Mouse (Mus musculus): ENCODE data around the gene Hoxa11.

Gene Hoxa11

DNA sequence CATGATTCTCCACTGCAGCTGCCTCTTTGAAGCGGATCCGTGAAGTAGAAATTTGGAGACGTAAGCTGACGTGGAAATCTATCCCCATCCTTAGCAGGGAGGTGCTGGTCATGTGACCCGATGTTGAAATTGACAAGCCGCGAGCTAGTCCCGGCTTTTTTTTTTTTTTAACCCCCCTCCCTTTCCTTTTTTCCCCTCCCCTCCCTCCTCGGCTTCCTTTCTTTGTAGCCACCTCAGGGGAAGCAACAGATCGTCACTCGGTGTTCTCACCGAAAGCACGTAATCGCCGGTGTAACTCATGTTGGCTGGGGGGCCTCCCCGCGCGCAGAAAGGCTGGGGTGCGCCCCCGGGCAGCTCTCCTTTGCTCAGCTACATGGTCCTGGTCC is at the start of gene Hoxa11:
Hoxa11 (minus strand) TSS at position 54 of the 386 bp plus-strand sequence.
- in situ Hi-C loops (cut with MboI, MseI), result loop anchor here (10.0 kb wide), 1 partner anchor 1071 kb away; no protein-coding TSS in a partner anchor

DNA sequence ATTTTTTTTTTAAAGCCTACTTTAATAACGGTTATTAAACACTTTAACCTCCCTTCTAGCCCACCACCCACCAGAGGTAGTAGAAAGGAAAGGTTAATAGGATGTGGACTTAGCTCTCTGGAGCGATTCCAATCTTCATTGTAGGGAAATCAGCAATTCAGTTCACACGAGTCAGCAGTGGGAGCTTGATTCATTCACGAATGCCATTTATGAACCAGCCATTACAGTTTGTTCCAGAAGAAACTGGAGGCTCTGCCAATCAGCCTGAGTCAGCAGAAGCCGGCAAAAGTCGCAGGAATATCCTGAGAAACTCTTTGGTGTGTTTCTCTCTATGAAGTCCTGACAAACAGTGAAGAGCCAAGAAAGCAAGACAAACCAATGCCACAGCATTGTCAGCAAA is 49.0 kb upstream of the Hoxa11 start:
- in situ Hi-C loops (cut with MboI, MseI), result no loop called here

DNA sequence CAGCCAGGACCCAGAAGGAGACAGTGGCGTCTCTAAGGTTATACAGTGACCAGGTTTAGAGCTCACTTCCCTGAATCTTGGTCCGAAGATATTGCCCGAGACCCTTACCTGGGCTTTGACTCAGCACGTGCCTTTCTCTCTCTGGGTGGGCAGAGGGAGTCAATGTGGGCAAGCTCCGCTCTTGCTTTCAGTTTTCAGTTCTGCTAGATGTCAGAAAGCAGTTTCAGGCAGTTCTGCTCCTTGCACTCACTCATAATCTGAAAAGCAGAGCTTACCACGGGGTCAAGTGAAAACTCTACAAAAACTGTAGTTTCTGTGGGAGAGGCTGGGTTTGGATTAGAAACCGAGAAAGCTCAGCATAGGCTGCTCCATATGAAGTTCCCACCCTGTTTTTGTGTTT is 46.7 kb upstream of the Hoxa11 start:
- in situ Hi-C loops (cut with MboI, MseI), result no loop called here

- in situ Hi-C loops (cut with MboI, MseI), result no loop called here
Observed at GRCm38 (mm10) chr6:52291021-52291860, 45.6 kb upstream of the Hoxa11 start.

- in situ Hi-C loops (cut with MboI, MseI), result no loop called here
Observed at GRCm38 (mm10) chr6:52290186-52290585, 44.6 kb upstream of the Hoxa11 start.

GRCm38 (mm10) chr6:52283896-52284295 is 38.3 kb upstream of the Hoxa11 start:
- in situ Hi-C loops (cut with MboI, MseI), result loop anchor here (10.0 kb wide), 1 partner anchor 541 kb away; no protein-coding TSS in a partner anchor

- in situ Hi-C loops (cut with MboI, MseI), result loop anchor here (10.0 kb wide), 1 partner anchor 544 kb away; no protein-coding TSS in a partner anchor
Observed at GRCm38 (mm10) chr6:52281084-52281483, 35.5 kb upstream of the Hoxa11 start.

DNA sequence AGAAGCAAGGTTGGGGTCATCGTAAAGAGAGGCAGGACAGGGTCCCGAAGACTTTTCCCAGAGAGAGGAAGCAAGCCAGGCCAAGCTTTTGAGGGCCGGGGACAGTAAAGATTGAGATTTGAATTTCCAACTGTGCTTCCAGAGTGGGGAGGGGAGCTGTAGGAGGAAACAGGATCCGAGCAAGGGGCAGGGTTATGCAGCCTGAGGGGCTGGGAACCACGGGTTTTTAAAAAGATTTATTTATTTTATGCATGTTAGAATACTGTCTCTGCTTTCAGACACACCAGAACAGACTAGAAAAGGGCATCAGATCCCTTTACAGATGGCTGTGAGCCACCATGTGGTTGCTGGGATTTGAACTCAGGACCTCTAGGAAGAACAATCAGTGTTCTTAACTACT is 31.3 kb upstream of the Hoxa11 start:
- in situ Hi-C loops (cut with MboI, MseI), result loop anchor here (10.0 kb wide), 1 partner anchor 298 kb away; no protein-coding TSS in a partner anchor

DNA sequence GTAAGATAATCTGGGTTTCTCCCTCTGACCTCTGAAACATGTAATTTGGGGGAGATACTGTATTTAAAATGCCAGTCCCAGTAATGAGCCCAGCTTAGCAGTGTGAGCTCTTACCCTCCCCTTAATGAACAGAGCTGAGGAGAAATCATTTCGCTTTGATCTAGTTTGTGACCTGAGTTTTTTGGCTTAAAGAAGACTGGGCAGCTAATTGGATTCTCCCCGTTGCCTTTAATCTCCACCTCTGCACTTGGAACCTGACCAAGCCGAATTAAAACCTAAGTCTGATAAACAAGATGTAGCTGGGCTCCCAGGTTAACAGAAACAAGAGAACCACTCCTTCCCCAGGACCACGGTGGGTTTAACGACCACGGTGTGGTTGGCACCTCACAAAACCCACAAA is 30.8 kb upstream of the Hoxa11 start:
- in situ Hi-C loops (cut with MboI, MseI), result loop anchor here (10.0 kb wide), 1 partner anchor 298 kb away; no protein-coding TSS in a partner anchor

- in situ Hi-C loops (cut with MboI, MseI), result loop anchor here (10.0 kb wide), 1 partner anchor 299 kb away; no protein-coding TSS in a partner anchor
Observed at GRCm38 (mm10) chr6:52275563-52276280, 30.1 kb upstream of the Hoxa11 start.

- in situ Hi-C loops (cut with MboI, MseI), result loop anchor here (10.0 kb wide), 1 partner anchor 300 kb away; no protein-coding TSS in a partner anchor
Observed at GRCm38 (mm10) chr6:52274576-52274975, 29.0 kb upstream of the Hoxa11 start.

- in situ Hi-C loops (cut with MboI, MseI), result loop anchor here (10.0 kb wide), 1 partner anchor 301 kb away; no protein-coding TSS in a partner anchor
Observed at GRCm38 (mm10) chr6:52273656-52274280, 28.2 kb upstream of the Hoxa11 start.

- in situ Hi-C loops (cut with MboI, MseI), result loop anchor here (10.0 kb wide), 1 partner anchor 302 kb away; no protein-coding TSS in a partner anchor
Observed at GRCm38 (mm10) chr6:52272766-52273655, 27.4 kb upstream of the Hoxa11 start.

DNA sequence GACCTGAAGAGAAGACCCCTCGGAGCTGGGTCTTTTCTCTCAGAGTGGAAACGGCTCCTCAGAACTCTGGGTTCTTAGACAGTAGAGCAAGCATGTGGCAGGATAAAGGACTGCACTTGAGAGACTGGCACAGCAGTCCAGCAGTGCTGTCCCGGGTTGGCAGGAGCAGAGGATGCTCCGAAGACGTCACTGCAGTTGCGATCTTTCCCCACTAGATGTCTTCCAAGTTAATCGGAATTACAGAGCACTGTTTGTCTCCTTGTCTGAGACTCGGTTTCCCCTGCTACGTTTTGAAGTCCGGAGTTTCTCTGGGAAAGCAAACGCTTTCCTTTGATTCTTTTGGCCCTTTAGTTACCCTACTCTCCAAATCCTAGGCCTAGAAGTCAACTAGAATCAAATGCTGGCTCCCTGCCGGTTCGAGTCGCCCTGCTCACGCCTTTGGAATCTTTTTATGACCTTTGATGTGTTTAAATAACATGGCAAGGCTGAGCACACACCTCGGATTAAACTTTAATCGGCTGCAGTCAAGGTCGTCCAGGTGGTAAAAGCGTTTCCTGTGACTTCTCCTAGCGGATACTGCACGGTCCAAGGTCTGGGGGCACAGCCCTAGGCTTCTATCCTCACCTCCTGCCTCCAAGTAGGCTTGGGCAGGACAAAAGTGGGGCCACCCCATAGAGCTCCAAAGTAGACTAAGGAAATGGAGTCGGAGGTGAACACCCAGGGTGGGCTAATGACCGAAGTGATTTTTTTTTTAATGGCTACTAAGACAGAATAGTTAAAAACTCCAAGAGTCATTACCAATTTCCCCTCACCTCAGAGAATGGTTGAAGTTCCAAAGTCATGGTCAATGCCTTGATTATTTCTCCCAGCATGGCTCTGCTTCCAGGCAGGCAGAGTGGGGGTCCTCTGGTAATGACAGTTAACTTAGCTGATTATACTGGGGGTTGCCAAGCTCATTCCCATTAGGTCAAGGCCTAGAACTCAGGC is 25.2 kb upstream of the Hoxa11 start:
- in situ Hi-C loops (cut with MboI, MseI), result loop anchor here (10.0 kb wide), 1 partner anchor 304 kb away; no protein-coding TSS in a partner anchor

GRCm38 (mm10) chr6:52268756-52269155 is 23.1 kb upstream of the Hoxa11 start:
- in situ Hi-C loops (cut with MboI, MseI), result no loop called here

GRCm38 (mm10) chr6:52268341-52268740 is 22.7 kb upstream of the Hoxa11 start:
- in situ Hi-C loops (cut with MboI, MseI), result no loop called here

DNA sequence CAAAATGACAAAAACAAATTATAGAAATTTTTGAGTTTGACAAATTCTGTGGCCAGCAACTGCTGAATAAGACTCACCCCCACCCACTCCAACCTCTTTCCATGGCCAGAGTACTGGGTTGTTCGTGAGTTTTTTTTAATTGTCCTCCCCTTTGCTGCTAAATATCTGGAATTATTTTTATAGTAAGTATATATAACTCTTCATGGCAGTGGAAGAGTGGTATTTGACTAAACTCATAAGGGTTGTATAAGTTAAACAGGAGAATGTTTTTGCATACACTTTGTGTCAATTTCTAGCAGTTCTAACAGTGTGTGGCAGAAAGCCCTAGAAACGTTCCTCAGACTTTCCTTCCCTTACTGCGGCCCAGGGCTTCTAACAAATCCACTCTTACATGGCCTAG is 22.1 kb upstream of the Hoxa11 start:
- in situ Hi-C loops (cut with MboI, MseI), result no loop called here

DNA sequence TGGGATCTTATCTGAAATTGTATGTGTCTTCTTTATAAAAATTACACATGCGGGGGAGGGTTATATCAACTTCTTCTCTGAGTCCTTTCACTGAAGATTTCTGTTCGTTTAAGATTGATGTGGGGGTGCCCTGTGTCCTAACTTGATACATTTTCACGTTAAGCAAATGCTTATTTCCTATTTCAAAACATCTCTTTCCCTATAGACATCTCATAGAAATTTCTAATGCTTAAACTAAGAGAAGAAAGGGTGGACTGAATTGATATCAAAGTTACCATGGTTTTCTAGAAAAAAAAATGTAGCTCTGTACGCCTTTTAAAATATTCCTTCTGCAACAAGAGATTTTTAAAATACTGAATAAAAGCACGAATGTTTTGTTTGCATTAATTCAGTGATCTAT is 21.6 kb upstream of the Hoxa11 start:
- in situ Hi-C loops (cut with MboI, MseI), result no loop called here

DNA sequence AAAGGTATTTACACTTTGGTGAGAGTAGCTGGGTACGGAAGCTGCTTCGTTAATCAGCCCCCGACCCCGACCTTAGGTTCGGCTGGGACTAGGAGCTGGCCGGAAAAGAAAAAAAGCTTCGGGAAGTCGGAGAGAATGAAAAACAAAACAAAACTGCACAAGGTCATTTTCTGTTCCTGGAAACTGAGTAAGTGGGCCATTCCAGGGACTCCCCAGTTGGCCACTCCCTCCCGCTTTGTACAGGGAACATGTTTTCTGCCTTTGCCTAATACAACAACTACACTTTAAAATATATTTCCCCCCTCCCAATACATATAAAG is 21.0 kb upstream of the Hoxa11 start:
- in situ Hi-C loops (cut with MboI, MseI), result no loop called here

Data from regulatory T cell (primary cell).